Mouse (Mus musculus) neural tube, embryonic 15.5 days (tissue): ENCODE data around the gene Pxylp1. TPM values are rescaled to one million over a fixed set of nuclear protein-coding genes. Genes with fewer than 3 reads are reported as not detected.

Source experiments
- ATAC-seq: fragments of 200-750 bp; cut with Nextera tagmentation; 2 replicates; pipeline ENCODE4 v1.8.0; 2017; ENCODE audit warnings: mild to moderate bottlenecking, moderate TSS enrichment, moderate library complexity; ENCODE audit not compliant: low FRiP score
- H3K27ac ChIP-seq: fragments of 300-500 bp; sonication (generic); replicated peaks from 2 replicates; pipeline ENCODE4 v1.5.1; 2015; ENCODE audit warnings: mild to moderate bottlenecking, inconsistent platforms
- H3K27me3 ChIP-seq: fragments of 300-500 bp; sonication (generic); replicated peaks from 2 replicates; pipeline ENCODE4 v1.6.1; 2015; ENCODE audit warnings: inconsistent platforms
- H3K36me3 ChIP-seq: fragments of 300-500 bp; sonication (generic); 2 replicates; pipeline ENCODE4 v1.6.1; 2015; ENCODE audit warnings: inconsistent platforms
- H3K4me1 ChIP-seq: fragments of 300-500 bp; sonication (generic); 2 replicates; pipeline ENCODE4 v1.6.1; 2015; ENCODE audit warnings: inconsistent platforms
- H3K4me2 ChIP-seq: fragments of 300-500 bp; sonication (generic); 2 replicates; pipeline ENCODE4 v1.6.1; 2015; ENCODE audit warnings: inconsistent platforms, mild to moderate bottlenecking, moderate library complexity
- H3K4me3 ChIP-seq: fragments of 300-500 bp; sonication (generic); replicated peaks from 2 replicates; pipeline ENCODE4 v1.5.1; 2015; ENCODE audit warnings: mild to moderate bottlenecking, inconsistent platforms
- H3K9ac ChIP-seq: fragments of 300-500 bp; sonication (generic); replicated peaks from 2 replicates; pipeline ENCODE4 v1.6.1; 2015; ENCODE audit warnings: mild to moderate bottlenecking, inconsistent platforms
- H3K9me3 ChIP-seq: fragments of 300-500 bp; sonication (generic); replicated peaks from 2 replicates; pipeline ENCODE4 v1.6.1; 2016; ENCODE audit warnings: inconsistent platforms
- WGBS: fragments of 180-500 bp; shearing (Covaris S2); methylation state at CpG from one replicate; pipeline ENCODE4 v1.1.7; 2015; ENCODE audit warnings: mixed read lengths; 5-methylcytosine and 5-hydroxymethylcytosine counted together
- polyA plus RNA-seq: library from polyadenylated mRNA; unstranded; fragments of >200 nt; fragmentation: Nextera tagmentation; extraction: Ambion mirVana; gene quantifications from 2 replicates; pipeline ENCODE4 v1.2.1, GENCODE M21; 2015

Gene Pxylp1
- polyA plus RNA-seq, 1 experiment from 2014 or later, result 24.8 TPM

DNA sequence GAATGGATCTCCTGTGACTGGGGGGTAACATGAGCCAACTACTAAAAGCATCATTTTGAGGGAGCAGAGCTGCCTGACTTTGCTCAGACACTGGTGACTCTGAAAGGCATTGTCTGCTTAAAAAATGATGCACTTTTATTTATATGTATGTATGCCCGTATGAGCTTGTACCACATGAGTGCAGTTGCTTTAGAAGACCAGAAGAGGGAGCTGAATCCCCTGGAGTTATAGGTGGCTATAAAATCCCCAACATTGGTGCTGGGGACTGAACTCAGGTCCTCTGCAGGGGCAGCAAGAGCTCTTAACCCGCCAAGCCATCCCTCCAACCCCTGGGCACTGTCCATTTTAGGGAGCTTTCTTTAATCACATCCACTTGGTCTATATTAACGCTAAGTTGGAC is 21.5 kb upstream of the Pxylp1 start:
- Histone ChIP-seq H3K27me3 (no peaks in the 10 kb centered on the region), H3K9ac (no peak overlapping the region), H3K36me3 (no peaks in the 10 kb centered on the region), H3K27ac (no peak overlapping the region), H3K4me1 (peaks cover 6% of the 10 kb centered on the region; the same call in 1 of the 2 replicates), H3K4me2 (no peak overlapping the region), H3K4me3 (no peak overlapping the region), H3K9me3 (no peaks in the 10 kb centered on the region)
- ATAC-seq, result no peak
- WGBS, result 92% methylated on average over 3 of the region's 3 CpGs

DNA sequence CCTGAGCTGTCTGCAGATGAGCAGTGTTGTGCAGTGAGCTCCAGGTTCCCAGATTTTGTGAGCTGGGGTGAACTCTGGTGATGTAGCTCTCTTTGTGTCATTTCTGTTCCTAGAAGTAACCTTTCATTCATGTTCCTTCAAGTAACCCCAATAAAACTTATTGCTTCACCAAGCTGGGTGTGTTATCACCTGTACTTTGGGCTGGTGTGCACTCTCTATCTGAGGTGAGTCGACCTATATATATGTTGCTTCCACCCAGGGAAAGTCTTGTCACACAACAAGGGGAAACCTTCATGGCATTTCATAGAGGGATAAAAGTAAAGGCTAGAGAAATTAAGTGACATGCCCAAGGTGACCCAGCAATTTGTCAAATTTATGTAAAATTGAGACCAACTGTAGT is 17.0 kb upstream of the Pxylp1 start:
- 80% methylated on average over 1 of the region's 1 CpGs for WGBS
- Histone ChIP-seq H3K4me3 (no peak overlapping the region), H3K4me1 (no peaks in the 10 kb centered on the region), H3K4me2 (no peak overlapping the region), H3K9me3 (no peaks in the 10 kb centered on the region), H3K36me3 (no peaks in the 10 kb centered on the region), H3K27me3 (no peaks in the 10 kb centered on the region), H3K9ac (no peak overlapping the region), H3K27ac (no peak overlapping the region)
- no peak for ATAC-seq

DNA sequence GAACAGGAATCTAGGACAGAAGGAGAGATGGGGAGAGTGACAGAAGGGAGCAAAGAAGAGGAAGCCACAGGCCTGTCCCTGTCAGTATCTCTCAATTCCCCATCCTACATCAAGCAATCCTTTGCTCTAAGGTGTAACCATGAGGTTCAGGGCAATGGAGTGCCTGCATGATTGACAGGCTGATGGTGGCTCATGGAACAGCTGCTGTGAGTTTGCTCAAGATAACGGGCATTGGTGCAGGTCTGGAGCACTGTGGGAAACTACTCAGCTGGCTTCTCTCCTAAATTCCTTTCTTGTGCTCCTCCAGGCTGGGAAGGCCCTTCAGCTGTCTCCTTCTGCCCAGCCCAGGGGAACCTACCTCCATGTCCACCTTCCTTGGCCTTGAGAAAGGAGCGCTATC is 16.3 kb upstream of the Pxylp1 start:
- no peak overlapping the region for H3K27ac ChIP-seq
- H3K27me3 ChIP-seq, result no peaks in the 10 kb centered on the region
- 66% methylated on average over 2 of the region's 2 CpGs for WGBS
- H3K36me3 ChIP-seq, result no peaks in the 10 kb centered on the region
- no peak overlapping the region for H3K9ac ChIP-seq
- no peaks in the 10 kb centered on the region for H3K4me1 ChIP-seq
- H3K4me3 ChIP-seq, result no peak overlapping the region
- no peak for ATAC-seq
- no peak overlapping the region for H3K4me2 ChIP-seq
- H3K9me3 ChIP-seq, result no peaks in the 10 kb centered on the region

DNA sequence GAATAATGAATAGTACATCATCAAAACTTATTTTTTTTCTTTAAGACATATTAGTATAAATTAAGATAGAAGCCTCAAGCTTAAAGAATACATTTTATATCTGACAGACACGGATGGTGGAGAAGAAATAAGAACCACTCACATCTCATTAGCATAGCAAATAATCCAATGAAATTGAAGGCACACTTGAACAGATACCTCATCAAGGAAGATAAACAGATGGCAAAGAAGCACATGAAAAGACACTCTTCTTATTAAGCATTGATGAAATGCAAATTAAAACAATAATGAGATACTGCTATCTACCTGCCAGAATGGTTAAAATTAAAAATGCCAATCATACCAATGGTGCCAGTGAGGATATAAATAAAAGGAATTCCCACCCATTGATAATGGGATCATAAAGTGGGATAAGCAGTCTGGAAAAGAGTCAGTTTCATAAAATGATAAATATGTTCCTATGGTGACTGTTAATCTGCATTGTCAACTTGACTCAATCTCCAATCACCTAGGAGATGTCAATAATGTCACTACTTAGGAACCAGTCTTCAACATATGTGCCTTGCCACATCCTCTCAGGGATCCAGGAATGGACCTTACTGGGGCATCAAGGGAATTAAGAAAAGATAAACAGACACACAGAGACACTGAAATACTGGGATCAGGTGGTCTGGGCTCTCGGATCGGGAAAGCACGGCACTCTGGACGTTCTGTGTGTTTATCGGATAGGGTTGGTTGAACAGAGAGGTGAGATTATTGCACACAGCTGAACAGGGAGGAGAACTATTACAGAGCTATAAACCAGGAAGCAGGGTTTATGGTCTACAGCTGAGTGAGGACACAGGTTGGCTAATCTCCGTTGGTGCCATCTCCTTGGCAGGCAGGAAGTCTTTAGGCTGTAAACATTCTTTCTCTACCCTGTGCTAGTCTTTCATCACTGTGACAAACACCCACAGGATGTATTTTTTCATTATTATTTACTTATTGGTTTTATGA is 12.2 kb upstream of the Pxylp1 start:
- WGBS, result 29% methylated on average over 7 of the region's 7 CpGs

DNA sequence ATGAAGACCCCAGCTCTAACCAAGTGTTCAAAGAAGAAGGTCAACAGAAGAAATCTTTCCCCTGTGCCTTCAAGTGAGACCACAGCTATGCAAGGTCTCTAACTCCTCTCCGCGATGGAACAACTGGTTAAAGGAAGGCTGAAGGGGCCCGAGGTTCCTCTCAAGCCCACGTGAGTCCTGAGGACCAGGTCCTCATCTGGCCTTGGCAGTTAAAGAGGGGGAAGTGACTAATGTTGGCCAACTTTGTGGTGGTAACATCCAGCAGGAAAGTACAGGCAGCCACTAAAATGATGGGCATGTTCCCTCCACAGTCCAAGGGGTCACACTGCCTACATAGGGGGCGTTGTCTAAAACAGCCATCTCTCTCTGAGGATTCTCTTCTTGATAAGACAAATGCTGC is 7.2 kb upstream of the Pxylp1 start:
- Histone ChIP-seq H3K4me2 (no peak overlapping the region), H3K9ac (no peak overlapping the region), H3K9me3 (no peaks in the 10 kb centered on the region), H3K4me1 (no peaks in the 10 kb centered on the region), H3K27ac (no peak overlapping the region), H3K4me3 (no peak overlapping the region), H3K36me3 (no peaks in the 10 kb centered on the region), H3K27me3 (no peaks in the 10 kb centered on the region)
- no peak for ATAC-seq
- 84% methylated on average over 5 of the region's 5 CpGs for WGBS

More for the DNA sequence above, 12.2 kb upstream of the Pxylp1 start:
- Histone ChIP-seq H3K36me3 (no peaks in the 10 kb centered on the region), H3K4me3 (no peak overlapping the region), H3K4me1 (no peaks in the 10 kb centered on the region), H3K9me3 (no peaks in the 10 kb centered on the region), H3K9ac (no peak overlapping the region), H3K27me3 (no peaks in the 10 kb centered on the region), H3K4me2 (no peak overlapping the region), H3K27ac (no peak overlapping the region)
- ATAC-seq, result no peak

DNA sequence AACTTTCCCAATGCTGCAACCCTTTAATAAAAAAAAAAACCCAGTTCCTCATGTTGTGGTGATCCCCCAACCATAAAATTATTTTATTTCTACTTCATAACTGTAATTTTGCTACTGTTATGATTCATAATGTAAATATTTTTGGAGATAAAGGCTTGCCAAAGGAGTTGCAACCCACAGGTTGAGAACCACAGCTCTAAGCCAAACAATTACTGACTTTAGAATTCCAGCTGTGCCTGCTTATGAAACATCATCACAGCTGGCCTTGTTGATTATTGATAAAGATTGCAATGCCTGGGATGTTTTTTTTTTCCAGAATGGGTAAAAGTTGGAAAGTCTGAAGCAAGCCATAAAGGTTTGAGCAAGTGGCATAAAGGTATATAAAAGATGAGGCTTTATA is 6.5 kb upstream of the Pxylp1 start:
- no peak for ATAC-seq
- Histone ChIP-seq H3K36me3 (no peaks in the 10 kb centered on the region), H3K27ac (no peak overlapping the region), H3K4me1 (no peaks in the 10 kb centered on the region), H3K9ac (no peak overlapping the region), H3K9me3 (no peaks in the 10 kb centered on the region), H3K27me3 (no peaks in the 10 kb centered on the region), H3K4me3 (no peak overlapping the region), H3K4me2 (no peak overlapping the region)

DNA sequence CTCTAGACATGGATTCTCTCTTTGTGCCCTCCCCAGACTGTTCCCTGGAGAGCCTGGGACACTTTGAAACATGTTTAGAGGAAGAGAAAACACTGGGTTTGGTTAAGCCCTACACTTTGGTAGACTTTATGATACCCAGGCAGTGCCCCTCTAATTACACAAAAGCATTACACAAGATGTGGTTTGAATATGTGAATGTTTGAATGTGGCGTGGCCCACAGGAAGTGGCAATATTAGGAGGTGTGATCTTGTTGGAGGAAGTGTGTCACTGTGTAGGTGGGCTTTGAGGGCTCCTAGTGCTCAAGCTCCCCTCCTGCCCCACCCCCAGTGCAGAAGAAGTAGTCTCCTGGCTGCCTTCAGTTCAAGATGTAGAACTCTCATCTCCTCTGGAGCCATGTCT is 4.2 kb upstream of the Pxylp1 start:
- no peak overlapping the region for H3K4me2 ChIP-seq
- no peak overlapping the region for H3K9ac ChIP-seq
- H3K4me3 ChIP-seq, result no peak overlapping the region
- H3K36me3 ChIP-seq, result no peaks in the 10 kb centered on the region
- no peaks in the 10 kb centered on the region for H3K27me3 ChIP-seq
- no peaks in the 10 kb centered on the region for H3K9me3 ChIP-seq
- ATAC-seq, result no peak
- WGBS, result 100% methylated on average over 1 of the region's 1 CpGs
- H3K4me1 ChIP-seq, result peaks cover 8% of the 10 kb centered on the region
- H3K27ac ChIP-seq, result no peak overlapping the region

DNA sequence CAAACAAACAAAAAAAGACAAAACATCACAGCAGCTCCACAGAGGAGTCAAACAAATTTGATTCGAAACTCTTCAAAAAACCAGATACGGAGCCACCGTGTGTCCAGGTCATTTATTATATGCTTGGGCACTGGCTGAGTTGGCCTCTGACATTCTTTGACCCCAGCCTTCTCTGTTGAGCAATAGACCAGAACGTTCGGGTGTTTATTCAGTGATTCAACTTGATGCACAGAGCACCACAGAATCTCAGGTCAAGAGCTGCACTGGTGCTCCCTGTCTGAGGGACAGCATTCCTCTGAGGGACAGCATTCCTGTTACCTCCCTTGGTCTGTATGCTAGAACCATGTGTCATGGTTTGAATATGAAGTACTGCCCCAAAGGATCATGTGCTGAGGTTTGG is 1.1 kb upstream of the Pxylp1 start:
- no peak for ATAC-seq
- H3K9ac ChIP-seq, result no peak overlapping the region
- WGBS, result 63% methylated on average over 5 of the region's 5 CpGs
- H3K4me2 ChIP-seq, result no peak overlapping the region
- H3K27me3 ChIP-seq, result no peaks in the 10 kb centered on the region
- H3K9me3 ChIP-seq, result no peaks in the 10 kb centered on the region
- H3K4me1 ChIP-seq, result peaks cover 22% of the 10 kb centered on the region
- H3K4me3 ChIP-seq, result no peak overlapping the region
- no peak overlapping the region for H3K27ac ChIP-seq
- no peaks in the 10 kb centered on the region for H3K36me3 ChIP-seq

DNA sequence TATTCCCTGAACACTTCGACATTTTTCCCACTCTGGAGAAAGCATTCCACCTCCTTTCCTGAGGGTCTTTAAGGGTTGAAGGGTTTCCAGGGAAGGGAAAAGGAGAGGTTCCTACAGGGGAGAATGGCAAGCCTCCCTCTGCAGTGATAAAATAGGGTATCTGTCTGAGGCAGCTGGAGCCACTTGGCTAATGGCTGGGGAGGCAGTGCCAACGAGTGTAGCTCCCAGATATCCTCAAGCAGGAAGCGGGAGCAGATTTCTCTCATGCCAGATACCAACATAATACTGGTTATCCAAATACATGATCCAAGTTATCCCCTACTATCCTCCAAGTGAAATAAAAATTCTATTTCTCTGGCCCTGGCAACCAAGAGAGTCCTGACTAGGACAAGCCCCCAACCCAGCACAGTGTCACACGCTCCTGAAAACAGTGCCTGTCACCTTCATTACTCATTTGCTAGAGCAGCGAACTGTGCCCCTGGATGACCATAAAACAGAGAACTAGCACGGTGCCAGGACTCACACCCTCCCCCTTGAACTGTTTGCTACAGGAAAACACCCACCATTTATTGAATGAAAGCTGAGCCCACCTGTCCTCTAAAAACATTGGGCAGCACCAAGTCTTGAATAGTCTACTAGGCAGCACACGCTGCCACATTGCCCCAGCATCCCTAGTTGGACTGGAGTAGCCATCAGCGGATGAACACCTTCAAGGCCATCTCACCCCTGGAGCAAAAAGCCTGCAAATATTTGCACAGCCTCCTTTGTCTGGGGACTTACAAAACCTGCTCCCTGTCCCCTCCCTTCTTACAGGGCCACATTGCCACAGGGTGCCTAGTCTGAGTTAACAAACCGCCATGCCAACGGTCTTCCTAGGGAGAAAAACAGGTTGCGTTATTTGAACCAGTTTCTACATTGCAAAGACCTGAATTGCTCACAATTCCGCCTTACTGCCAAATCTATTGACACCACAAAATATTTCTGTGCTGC is 833 bp downstream of the Pxylp1 start:
- no peak overlapping the region for H3K27ac ChIP-seq
- H3K4me3 ChIP-seq, result no peak overlapping the region
- no peaks in the 10 kb centered on the region for H3K27me3 ChIP-seq
- 40% methylated on average over 12 of the region's 12 CpGs for WGBS
- H3K9ac ChIP-seq, result no peak overlapping the region
- no peak for ATAC-seq
- H3K36me3 ChIP-seq, result no peaks in the 10 kb centered on the region
- no peak overlapping the region for H3K4me2 ChIP-seq
- H3K4me1 ChIP-seq, result peaks cover 36% of the 10 kb centered on the region
- no peaks in the 10 kb centered on the region for H3K9me3 ChIP-seq

DNA sequence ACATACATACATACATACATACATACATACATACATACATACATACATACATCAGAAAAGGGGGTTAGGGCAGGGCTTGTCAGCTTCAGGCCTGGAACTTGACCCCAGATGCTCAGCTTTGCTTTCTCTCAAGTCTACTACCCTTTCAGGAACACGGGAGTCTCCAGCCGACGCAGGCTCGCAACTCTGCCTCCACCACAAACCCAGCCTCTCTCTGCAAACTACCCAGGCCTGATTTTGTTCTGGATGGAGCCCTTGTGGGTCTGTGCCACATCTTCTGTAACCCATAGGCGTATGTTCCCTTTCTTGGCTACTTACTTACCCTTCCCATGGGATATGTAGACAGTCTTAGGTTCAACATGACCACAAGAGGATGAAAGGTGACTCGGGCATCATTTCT is 1.7 kb downstream of the Pxylp1 start:
- no peak for ATAC-seq
- Histone ChIP-seq H3K9me3 (no peaks in the 10 kb centered on the region), H3K27me3 (no peaks in the 10 kb centered on the region), H3K27ac (no peak overlapping the region), H3K4me3 (no peak overlapping the region), H3K4me2 (no peak overlapping the region), H3K9ac (no peak overlapping the region), H3K36me3 (no peaks in the 10 kb centered on the region), H3K4me1 (peaks cover 41% of the 10 kb centered on the region)
- 88% methylated on average over 6 of the region's 6 CpGs for WGBS

DNA sequence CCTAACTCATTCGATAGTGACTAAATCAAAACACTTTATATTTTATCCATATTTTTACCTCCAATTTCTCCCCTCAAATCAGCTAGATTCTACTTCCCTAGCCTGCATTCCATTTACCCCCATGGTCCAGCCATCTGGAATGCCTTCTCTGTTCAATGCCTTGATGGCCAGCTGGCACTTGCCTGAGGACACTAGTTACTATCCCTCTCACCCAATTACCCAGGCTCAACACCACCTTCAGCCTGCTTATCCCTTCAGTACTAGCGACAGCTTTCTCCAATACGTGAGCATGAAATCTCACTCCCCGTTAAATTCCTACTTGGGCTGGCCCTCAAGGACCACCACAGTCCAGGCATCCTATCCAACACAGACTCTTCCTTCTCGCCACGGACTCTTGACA is 2.2 kb downstream of the Pxylp1 start:
- Histone ChIP-seq H3K9ac (0 out of 2 replicates have a peak overlapping the region, but pooled peaks have one; percentile 74), H3K27me3 (no peaks in the 10 kb centered on the region), H3K4me2 (peak overlapping the region; percentile 69), H3K36me3 (no peaks in the 10 kb centered on the region), H3K4me3 (peak overlapping the region; percentile 67; the same call in 1 of the 2 replicates), H3K9me3 (no peaks in the 10 kb centered on the region), H3K4me1 (peaks cover 44% of the 10 kb centered on the region), H3K27ac (no peak overlapping the region)
- WGBS, result 64% methylated on average over 6 of the region's 6 CpGs
- no peak for ATAC-seq
